Mouse (Mus musculus): ENCODE results near the gene Ywhag.

DNA sequence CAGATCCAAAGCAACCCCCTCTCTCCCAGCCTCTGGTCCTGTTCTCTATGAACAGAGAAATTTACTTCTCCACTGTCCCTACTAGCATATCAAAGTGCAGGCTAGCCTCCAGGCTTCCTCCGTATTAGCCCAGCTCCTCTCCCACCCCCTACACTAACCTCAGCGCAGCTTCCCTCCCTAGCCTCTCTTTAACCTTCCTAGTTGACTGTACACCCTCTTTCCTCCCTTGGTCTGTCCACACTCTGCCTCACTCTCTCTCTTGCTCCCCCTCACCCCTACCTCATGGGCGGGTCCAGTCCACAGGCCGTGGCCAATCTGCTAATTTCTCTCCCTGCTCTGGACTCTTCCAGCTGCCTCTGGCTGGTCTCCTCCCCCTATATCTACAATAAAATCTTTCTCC, 44.1 kb downstream of the Ywhag start:
- no peak for TF ChIP-seq POLR2A (IDR thresholded peaks at IDR 0.05; ENCODE audit: borderline replicate concordance, extremely low read depth, low read depth, low read length)
- no peak for TF ChIP-seq CTCF (IDR thresholded peaks at IDR 0.05; ENCODE audit: insufficient read depth, low read length)
